Mouse (Mus musculus): ENCODE measurements around the gene Nek6.

Gene Nek6

GRCm38 (mm10) chr2:38623411-38623810 is 112.0 kb downstream of the Nek6 start:
- no peak for DNase-seq (ENCODE audit: low spot score)

GRCm38 (mm10) chr2:38623821-38624590 is 112.6 kb downstream of the Nek6 start:
- no peak for DNase-seq (ENCODE audit: low spot score)

- no peak for DNase-seq (ENCODE audit: low spot score)
These were observed 117.4 kb downstream of the Nek6 start for GRCm38 (mm10) chr2:38628801-38629200.

GRCm38 (mm10) chr2:38629451-38629850 is 118.0 kb downstream of the Nek6 start:
- DNase-seq (ENCODE audit: low spot score): no peak

- DNase-seq (ENCODE audit: low spot score): no peak
These were observed 119.1 kb downstream of the Nek6 start for GRCm38 (mm10) chr2:38630574-38630973.

- no peak for DNase-seq (ENCODE audit: low spot score)
These were observed 126.3 kb downstream of the Nek6 start for GRCm38 (mm10) chr2:38637716-38638267.

GRCm38 (mm10) chr2:38641761-38642160 is 130.3 kb downstream of the Nek6 start:
- no peak for DNase-seq (ENCODE audit: low spot score)

GRCm38 (mm10) chr2:38643625-38644427 is 132.4 kb downstream of the Nek6 start, which contains the start of gene Psmb7:
Psmb7 (minus strand) TSS chr2:38644087.
- peak; percentile 80 for DNase-seq (ENCODE audit: low spot score)

All from ovary, adult 18-20 months (tissue).